Mouse (Mus musculus) kidney, postnatal 25 days (tissue): ENCODE results near the gene Dlk1.
A peak's percentile ranks its signal among the peaks of the same experiment; 100 is the strongest.

Source experiments
- DNase-seq, 2 experiments: peaks; one replicate each; pipeline ENCODE4 v3.0.0; 2021; ENCODE audit warnings: mixed read lengths in 2 of 2

The Dlk1 gene

DNA sequence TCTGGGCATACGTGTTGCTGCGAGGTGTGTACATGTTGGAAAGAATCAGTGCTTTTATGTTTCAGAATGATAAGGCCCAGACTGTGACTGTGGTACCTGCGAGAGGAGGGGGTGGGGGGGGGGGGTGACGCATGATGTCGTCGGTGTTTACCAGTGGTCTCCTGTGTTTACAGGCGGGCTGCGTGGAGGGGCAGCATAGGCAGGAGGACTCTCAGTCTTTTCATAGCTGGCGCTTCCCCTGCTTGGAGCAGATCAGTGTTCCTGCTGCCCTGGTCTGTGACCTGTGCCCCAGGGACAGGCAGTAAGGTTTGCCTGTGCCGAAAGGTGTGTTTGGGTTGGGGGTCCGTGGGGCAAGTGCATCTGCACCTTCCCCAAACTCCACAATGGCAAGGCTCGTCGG is at the start of gene Dlk1:
Gene Dlk1, plus strand, starts transcription at position 232 of the 400 bp plus-strand sequence.
- no peak for DNase-seq

DNA sequence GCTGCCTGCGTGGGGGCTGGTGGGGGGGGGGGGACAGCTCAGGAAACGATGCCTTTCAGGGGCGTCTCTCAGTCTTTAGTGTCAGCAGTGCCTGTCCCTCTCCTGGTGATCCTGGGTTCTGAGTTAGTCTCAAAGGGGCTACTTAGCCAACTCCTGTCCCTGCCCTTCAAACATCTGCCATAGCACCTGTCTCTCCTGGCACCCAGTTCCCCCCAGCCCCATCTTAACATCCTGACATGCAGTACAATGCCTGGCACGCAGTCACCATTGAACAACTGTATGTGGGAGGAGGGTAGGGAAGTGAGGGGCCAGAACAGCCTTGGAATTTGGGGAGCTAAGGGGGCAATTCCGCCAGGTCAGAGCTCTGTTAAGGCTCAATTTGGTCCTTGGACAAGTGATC is 49.7 kb upstream of the Dlk1 start:
- no peak for DNase-seq

- no peak for DNase-seq
Measured at GRCm38 (mm10) chr12:109403752-109404151, 48.9 kb upstream of the Dlk1 start.

- no peak for DNase-seq
Measured at GRCm38 (mm10) chr12:109406018-109406417, 46.6 kb upstream of the Dlk1 start.

DNA sequence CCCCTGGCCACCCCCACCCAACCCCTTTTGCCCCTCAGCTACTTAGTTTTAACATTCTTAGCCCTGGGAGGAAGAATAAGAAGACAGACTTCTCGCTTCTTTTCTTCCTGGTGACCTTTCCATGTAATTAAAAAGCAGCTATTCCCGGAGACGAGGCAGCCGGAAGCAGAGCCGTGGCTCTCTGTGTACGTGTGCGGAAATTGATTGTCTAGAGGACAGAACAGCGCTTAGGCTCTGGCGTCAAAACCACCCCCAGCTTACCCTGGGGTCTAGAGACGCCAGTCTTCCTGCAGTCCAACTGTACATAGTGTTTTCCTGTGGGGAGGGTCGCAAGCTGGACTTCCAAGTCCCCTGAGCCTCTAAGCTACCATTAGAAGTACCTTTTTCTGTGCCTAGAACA is 41.9 kb upstream of the Dlk1 start:
- no peak for DNase-seq

DNA sequence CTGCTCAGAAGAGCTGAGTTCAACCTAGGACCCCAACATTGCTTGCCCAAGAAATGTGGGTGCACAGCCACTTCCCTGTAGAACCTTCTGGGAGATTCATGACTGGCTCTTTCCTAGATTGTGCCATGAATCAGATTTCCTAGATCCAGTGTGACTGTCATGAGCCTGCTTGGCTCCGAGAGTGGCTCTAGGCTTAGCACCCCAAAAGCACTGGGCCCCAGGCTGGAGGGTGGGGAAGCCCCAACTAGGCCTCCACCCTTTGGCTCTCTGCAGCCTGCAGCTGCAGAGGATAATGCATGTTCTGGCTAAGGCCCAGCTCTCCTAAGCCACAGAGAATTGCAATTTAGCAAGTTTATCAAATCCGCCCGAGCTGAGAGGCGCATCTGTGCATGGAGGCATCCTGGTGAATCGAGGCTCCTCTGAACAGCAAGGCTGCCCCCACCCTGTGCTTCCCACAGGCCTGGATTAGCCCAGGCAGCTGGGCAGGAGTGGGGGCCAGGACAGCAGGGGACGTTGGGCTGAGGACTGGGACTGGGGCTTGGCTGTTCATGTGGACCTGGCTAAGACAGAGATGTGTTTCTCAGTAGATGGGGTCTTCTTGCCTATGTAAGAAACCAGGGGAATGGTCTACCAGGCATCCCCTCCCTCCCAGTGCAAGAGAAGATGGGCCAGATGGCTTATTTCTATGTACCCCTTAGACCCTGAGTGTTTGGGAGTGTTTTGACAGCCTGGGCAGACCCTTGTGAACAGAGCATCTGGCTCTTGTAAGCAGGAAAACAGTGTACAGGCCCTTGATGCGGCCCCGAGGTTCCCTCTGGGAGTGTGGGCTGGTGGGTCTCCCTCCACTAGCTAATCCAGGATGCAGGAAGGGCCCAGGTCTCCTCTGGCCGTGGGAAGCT is 41.2 kb upstream of the Dlk1 start:
- no peak for DNase-seq

- DNase-seq: no peak
Measured at GRCm38 (mm10) chr12:109412071-109412440, 40.6 kb upstream of the Dlk1 start.

DNA sequence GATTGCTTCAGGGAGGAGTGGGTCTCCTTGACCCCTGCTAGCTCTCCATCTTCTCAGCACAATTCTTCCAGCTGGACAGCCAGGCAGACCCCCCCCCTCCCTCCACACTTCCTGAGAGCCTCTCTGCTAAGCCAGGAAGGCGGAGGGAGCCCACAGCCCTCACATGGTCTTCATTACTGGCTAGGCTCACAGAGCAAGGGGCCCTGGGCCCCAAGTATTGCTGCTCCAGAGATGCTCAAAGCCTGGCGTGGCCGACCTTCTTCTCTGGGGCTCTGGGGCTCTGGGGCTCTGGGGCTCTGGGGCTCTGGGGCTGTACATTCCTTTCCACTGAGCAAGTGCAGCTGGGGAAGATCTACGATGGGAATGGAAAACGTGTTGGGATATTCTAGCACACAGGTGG is 39.9 kb upstream of the Dlk1 start:
- no peak for DNase-seq

- no peak for DNase-seq
Measured at GRCm38 (mm10) chr12:109413321-109413720, 39.3 kb upstream of the Dlk1 start.

GRCm38 (mm10) chr12:109416681-109417080 is 35.9 kb upstream of the Dlk1 start:
- DNase-seq: no peak

DNA sequence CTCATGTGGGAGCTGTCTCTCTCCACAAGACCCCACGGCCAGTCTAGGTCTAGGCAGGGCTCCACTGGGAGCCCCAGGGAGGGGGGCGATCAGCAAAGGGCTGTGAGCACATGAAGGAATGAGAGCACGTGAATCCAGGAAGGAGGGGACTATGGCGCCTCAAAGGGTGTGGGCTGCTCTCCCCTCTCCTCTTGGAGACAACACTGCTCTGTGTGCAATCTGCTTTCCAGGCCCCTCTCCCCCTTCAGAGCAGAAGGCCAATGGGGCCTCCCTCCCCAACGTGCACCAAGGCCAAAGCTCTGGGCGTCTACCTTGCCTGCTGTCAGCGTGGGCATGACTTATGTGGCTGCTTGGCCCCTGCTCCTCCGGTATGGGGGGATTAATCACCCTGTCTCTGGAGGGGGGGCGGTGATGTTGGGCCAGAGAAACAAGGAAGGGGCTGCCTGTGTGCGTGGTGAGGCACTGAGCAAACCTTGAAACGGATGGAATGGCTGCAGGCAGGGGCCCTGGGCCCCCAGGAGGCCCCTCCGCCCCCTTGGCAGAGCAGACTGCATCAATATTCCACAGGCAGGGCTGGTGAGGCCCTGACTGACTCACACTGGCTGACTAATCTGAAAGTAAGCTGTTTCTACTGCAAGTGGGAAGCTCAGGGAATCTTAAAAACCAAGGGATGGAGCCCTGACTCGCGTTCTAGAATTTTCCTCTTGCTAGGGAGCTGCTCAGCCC is 35.0 kb upstream of the Dlk1 start:
- no peak for DNase-seq

DNA sequence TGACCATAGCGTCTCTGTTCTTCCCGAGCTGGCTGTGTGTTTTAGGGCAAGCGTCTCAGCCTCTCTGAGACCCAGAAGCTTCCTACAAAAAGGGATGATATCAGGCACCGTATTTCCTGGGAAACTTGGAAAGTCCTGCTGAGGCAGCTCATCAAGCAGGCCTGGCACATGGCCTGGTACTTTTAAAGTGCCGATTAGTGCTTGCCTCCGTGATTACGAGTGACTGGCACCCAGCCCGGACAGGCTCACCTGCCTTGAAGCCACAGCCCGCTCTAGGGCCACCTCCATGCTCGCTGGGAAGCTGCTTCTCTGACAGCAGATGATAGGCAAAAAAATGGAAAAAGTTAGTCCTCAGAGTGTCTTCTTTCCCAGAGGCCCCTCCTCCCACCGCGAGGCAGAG is 32.6 kb upstream of the Dlk1 start:
- no peak for DNase-seq

DNA sequence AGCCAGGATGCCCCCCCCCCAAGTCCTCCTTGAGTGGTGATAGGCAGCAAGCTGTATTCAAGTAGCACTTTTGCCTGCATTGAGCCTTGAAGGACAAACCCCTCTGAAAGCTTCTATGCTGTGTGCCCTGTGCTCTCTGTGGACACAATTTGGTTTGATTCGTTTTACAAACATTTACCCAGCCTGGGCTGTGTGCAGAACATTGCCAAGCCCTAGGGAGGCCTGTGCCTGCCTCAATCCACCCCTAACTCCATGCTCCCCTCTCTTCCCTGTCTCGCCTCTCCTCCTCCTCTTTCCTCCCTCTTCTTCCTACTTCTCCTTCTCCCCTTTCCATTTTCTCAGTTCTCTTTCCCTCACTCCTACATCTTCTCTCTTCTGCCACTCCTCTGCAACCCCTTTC is 29.5 kb upstream of the Dlk1 start:
- no peak for DNase-seq

- DNase-seq: no peak
Measured at GRCm38 (mm10) chr12:109423716-109424429, 28.8 kb upstream of the Dlk1 start.

GRCm38 (mm10) chr12:109424753-109425332 is 27.8 kb upstream of the Dlk1 start:
- DNase-seq: no peak

DNA sequence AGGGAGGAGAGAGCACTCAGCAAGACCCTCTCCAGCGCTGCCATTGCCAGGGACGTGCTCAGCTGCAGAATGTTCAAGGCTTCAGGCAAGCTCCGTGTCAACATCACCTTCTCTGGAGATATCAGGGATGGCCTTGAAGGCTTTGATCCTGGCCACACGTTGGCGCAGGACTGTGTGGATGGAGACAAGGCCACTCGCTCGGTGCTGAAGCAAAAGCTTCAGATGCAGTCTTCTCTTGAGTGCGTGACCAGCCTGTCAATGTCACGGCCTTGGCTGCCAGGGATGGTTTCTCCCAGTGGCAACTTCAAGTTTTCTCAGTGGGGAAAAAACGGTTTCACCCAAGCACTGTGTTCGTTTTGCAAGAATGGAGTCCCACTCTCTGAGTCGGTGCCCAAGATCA is 26.6 kb upstream of the Dlk1 start:
- DNase-seq: no peak

GRCm38 (mm10) chr12:109432475-109433130 is 20.0 kb upstream of the Dlk1 start:
- DNase-seq: no peak

GRCm38 (mm10) chr12:109436367-109436807 is 16.2 kb upstream of the Dlk1 start:
- peak; percentile 22 to 52 for DNase-seq

DNA sequence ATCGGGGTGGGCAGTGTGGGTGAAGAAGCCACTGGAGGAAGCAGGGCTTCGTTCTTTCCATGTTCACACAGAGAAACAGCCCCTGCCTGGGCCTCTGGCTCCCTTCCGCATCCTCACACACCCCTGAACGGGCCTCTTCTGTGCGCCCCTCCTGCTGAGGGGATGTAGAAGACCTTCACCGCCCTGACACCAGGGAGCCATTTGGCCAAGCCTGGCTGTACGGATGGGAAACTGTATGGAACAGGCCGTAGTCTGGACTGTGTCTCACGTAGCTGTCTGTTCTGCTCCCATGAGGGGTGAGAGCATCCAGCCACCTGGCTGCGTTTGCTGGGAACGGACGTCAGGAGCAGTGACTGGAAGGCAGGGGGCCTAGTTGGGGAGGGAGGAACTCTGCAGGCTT is 15.8 kb upstream of the Dlk1 start:
- DNase-seq: no peak

DNA sequence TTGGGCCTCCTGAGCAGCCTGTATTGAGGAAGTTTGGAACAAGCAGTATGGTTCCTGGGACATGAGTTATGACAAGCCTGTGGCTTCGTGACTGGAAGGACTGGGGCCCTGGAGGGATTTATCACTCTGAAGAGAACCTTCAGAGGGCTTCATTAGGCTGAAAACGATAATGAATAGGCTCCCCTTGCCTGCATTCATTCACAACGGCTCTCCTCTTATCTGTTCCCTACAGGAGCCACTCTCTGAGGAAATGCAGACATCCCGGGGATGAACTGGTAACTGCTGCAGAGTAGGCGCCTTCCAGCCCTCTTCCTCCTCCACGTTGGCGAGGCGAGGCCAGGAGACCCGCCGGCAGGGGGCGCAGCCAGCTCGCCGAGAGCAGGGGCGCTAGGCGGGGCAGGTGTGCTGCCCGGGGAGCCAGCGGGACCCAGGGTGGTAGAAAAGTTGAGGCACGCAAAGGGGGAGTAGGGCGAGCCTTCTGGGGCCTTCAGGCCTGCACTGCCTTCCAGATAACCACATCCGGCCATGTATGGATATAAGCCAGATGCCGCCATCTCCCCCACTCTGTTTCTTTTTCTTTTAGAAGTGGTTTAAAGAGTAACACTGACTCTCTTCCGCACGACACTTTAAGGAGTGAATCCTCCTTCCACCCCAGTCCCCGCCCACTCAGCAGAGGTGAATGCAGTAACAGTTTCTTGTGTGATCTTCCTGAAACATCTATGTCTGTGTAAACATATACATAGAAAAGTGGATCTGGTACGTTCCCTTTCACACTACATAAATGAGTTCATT is 14.9 kb upstream of the Dlk1 start:
- peak; percentile 79 to 81 for DNase-seq

GRCm38 (mm10) chr12:109438383-109438782 is 14.2 kb upstream of the Dlk1 start:
- no peak for DNase-seq

DNA sequence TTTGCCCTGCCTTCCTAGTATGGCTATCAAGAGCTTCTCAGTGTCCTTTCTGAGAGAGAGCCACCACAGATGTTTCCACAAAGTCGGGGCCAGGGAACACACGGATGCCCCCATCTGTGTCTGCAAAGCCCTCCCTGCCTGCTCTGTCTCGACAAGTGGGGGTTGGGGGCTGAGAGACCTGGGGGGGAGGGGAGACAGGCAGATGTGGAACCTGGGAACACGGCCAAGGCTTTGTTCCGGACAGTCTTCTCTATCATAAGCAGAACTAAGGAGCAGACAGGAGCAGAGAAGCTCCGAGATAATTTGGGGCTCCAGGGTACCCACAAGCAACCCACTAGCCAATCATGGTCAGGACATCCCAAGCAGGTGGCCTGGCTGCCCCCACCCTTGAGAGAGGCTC is 12.6 kb upstream of the Dlk1 start:
- DNase-seq: no peak
